Mouse (Mus musculus): ENCODE results near the gene Prpf40b.
"Not testable (repeated sequence)": the region's sequence is repeated elsewhere in the genome, so short reads cannot be mapped to it uniquely, and the experiment has no call there.

Gene Prpf40b

DNA sequence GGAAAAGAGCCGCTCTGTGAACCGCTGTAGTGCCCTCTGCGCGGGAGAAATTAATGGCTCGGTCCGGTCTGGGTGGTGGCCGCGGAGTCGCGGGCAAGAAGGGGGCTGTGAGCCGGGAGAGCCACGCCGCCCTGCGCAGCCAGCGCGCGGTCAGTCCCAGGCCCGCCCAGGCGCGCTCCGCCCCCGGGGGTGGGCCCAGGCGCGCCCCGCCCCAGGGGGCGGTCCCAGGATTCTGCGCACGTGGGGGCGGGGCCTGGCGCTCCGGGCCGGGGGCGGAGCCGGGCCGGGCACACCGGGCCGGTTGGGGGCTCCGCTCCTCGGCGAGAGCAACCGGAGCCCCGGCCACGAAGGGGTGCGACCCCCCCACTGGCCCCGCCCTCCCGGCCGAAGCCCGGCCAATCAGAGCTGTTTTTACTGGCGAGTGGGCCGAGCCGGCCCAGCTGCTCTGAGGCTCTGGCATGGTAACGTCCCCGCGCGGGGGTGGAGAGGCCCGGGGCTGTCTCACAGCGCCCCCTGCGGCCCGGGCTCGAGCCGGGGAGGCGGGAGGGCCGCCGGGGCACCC, at the start of gene Prpf40b:
Gene Prpf40b, plus strand, starts transcription at position 275 of the 562 bp plus-strand sequence.
- peak; percentile 96 for DNase-seq

DNA sequence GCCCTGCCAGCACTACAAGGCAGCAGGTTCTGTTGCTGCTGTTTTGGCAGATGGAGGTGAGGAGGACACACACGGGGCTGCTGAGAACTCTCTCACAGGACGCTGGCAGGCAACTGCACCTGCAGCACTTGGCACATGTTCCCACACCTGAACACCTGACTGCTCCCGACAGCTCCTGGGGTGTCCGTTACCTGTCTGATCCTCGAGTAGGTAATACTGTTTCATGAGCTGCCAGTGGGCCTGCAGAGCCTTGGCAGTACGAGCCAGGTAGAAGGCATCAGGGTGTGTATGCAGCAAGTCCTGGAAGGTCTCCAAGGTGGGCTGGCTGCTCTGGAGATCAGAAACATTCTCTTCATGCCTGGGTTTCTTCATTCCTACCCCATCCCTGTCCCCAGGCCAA, 48.2 kb upstream of the Prpf40b start:
- not testable (repeated sequence) for DNase-seq

DNA sequence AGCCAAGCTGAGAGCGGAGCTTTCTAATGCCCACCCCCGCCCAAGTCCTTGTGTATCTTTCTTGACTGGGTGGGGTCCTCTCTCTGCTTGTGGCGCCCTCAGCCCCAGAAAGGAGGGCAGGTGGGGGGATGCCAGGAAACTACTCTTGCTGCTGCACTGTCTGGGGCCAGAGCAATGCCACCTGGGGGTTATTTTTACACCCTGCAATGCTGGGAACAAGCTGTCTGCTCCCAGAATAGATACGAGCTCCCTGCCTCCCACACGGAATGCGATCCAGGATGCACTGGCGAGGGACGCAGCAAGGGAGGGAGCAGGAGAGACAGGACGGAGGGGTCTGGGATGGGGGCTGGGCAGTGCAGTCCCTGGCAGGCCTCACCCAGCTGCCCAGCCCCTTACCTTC, 45.9 kb upstream of the Prpf40b start:
- DNase-seq = no peak

DNA sequence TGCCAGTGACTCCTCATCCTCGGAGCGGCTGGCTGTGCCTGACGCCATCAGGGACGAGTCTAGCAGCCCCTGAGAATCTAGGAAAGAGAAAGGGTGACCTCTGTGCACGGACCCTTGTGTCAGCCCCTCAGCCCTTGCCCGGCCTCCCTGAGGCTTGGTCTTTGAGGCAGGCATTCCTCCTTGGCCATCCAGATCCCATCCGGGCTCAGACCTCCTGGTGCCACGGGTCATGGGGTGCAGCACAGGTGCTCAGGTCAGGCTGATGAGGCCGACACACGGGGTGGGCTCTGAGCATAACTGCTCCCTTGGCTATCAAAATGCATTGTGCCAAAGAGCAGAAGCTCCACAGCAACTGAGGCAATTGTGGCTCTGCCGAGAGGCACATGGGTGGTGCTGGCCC, 44.9 kb upstream of the Prpf40b start:
- no peak for DNase-seq

- peak; percentile 26 for DNase-seq
Measured at GRCm38 (mm10) chr15:99251111-99251510, 43.8 kb upstream of the Prpf40b start.

GRCm38 (mm10) chr15:99251626-99252380, 43.1 kb upstream of the Prpf40b start, which contains the start of gene Mcrs1:
Gene Mcrs1 (minus strand): TSS chr15:99251961.
- DNase-seq = peak; percentile 99

- DNase-seq = peak; percentile 85
Measured at GRCm38 (mm10) chr15:99252381-99253174, 42.3 kb upstream of the Prpf40b start.

DNA sequence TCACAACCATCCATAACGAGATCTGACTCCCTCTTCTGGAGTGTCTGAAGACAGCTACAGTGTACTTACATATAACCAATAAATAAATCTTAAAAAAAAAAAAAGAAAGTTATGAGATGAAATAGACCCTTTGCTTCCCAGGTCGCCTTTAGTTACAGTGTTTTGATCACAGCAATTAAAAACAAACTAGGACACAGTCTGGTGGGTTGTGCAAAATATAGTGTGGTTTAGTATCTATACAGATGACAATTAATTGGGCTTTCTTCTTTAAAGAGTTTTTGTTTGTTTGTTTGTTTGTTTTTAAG, 41.8 kb upstream of the Prpf40b start:
- not testable (repeated sequence) for DNase-seq

DNA sequence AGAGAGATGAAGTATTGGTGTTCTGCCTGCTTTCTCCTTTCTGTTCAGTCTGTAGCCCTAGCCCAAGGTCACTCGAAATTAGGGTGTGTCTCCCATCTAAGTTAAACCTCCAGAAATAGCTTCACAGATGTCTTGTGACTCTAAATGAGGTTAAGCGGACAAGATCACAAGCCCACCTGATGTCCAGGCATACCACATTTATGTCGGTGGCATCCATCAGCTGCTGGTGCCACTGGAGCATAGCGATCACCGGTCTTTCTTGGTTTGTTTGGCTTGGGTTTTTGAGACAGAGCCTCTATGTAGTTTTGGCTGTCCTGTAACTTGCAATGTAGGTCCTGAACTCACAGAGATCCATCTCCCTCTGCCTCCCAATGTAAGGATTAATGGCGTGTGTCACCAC, 41.1 kb upstream of the Prpf40b start:
- DNase-seq = no peak

DNA sequence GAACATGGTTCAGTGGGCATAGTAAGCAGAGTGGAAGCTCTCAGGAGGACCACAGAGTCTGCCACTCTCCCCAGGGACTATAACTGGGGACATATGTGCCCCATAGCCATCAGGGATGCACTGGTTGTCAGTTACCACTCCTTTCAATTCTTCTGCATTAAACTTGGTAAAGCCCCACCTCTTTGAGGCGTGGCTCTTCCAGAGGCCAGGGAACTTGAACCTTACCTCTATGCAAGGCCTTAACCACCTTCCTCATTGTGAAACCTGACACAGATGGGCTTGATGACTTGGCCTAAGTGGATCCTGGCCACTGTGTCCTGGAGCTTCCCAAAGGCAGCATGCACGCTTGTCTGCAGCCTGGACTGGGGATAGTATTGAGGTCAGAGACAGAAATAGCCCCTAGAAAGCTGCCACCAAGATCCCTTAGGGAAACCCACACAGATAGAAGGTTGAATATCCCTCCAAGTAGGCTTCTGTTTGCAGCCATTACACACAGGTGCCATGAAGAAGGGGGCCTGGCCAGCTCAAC, 40.3 kb upstream of the Prpf40b start:
- DNase-seq = no peak

GRCm38 (mm10) chr15:99255241-99255749, 39.6 kb upstream of the Prpf40b start:
- DNase-seq = no peak

- peak; percentile 63 for DNase-seq
Measured at GRCm38 (mm10) chr15:99259167-99259729, 35.6 kb upstream of the Prpf40b start.

DNA sequence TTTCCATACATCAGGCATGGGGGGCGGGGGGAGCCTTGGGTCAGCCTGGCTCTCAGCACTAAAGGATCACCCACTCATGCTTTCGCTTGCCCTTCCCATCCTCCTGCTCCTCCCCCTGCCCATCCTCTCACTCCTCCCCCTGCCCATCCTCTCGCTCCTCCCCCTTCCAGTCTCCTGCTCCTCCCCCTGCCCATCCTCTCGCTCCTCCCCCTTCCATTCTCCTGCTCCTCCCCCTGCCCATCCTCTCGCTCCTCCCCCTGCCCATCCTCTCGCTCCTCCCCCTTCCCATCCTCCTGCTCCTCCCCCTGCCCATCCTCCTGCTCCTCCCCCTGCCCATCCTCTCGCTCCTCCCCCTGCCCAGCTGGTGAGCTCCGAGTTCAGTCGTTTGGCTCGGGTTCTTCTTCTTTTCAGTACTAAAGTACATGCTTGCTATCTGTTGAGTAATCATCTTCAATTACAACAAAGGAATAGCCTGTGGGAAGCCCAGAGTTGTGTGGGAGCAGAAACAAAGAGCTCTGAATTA, 35.1 kb upstream of the Prpf40b start:
- DNase-seq = peak; percentile 81

DNA sequence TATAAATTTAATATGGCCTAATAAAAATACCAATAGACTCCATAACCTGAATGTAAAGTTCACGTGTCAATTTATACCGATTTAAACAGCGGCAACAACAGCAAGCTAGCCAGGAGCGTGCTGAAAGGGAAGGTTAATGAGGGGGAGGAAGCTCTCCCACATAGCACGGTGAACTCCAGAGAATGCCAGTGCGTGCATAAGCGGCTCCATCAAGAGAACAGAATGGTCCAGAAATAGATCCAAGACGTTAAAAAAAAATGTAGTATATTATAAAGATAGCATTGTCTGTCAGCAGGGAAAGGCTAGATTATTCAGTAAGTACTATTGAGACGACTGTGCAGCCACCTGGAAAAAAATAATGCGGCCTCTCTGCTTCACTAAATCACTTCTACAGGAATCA, 32.2 kb upstream of the Prpf40b start:
- no peak for DNase-seq

- DNase-seq = no peak
Measured at GRCm38 (mm10) chr15:99264363-99264762, 30.5 kb upstream of the Prpf40b start.

GRCm38 (mm10) chr15:99265679-99266078, 29.2 kb upstream of the Prpf40b start:
- DNase-seq = peak; percentile 91

- DNase-seq = no peak
Measured at GRCm38 (mm10) chr15:99276095-99276494, 18.8 kb upstream of the Prpf40b start.

GRCm38 (mm10) chr15:99278271-99278670, 16.6 kb upstream of the Prpf40b start:
- DNase-seq = no peak

GRCm38 (mm10) chr15:99283456-99283855, 11.4 kb upstream of the Prpf40b start:
- DNase-seq = peak; percentile 30

DNA sequence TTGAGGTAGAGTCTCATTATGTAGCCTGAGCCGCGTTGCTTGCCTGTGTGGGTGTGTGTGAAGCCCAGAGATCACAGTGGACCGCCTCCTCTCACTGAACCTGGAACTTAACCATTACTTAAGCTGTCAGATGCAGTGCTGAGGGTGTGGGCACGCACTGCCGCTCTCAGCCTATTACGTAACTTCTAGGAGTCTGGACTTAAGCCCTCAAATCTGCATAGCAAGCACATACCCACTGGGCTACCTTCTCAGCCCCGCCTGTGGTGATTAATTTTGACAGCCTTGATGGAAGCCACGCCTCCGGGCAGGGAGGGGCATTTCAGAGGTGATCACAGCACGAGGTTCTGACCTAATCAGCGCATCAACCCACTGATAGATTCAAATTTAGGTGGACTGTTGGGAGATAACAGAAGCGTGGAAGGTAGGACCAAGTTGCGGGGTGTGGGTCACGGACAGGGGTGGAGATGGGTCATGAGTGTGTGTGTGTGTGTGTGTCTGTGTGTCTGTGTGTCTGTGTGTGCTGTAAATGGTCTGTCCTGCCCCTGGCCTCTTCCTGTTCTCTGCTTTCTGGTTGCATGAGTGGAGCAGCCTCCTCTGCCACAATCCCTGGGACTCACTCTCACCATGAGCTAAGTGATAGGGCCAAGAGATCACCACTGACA, 10.2 kb upstream of the Prpf40b start:
- DNase-seq = peak; percentile 37

DNA sequence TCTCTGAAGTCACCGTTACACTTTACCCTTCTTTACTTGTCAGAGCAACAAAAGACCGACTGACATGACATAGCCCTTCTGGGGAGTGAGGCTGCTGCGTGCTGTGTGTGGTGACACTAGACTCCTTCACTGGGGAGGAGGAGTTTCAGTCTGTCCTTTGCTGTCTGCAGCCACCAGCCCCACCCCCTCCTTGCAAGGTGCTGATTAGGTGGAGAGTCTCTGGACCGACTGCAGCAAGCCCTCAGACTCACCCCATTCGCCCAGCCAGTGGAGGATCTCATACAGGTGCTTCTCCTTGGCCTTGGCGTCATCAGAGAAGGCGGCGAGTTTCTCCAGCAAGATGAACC, 9.7 kb upstream of the Prpf40b start:
- no peak for DNase-seq

GRCm38 (mm10) chr15:99290586-99290985, 4.3 kb upstream of the Prpf40b start:
- no peak for DNase-seq

Measured in lung, postnatal 10 days (tissue).